Mouse (Mus musculus): ENCODE data around the gene Tle3. TPM values are rescaled to one million over a fixed set of nuclear protein-coding genes. Genes with fewer than 3 reads are reported as not detected.

Gene Tle3
- polyA plus RNA-seq, 1 experiment from 2014 or later = 36.6 TPM

GRCm38 (mm10) chr9:61402268-61402667 lies 30.1 kb downstream of the Tle3 start:
- no peak overlapping the region for H3K4me3 ChIP-seq
- 54% methylated on average over 4 of the region's 4 CpGs for WGBS
- ATAC-seq = no peak
- 0 out of 2 replicates have a peak, but pooled peaks cover 4% of the 10 kb centered on the region for H3K27me3 ChIP-seq
- H3K4me2 ChIP-seq = no peak overlapping the region
- peaks cover 77% of the 10 kb centered on the region for H3K36me3 ChIP-seq (ENCODE audit: poor library complexity, severe bottlenecking)
- H3K27ac ChIP-seq = peak overlapping the region; percentile 19; the same call in 1 of the 2 replicates
- no peaks in the 10 kb centered on the region for H3K9me3 ChIP-seq (replicated peaks)
- H3K9ac ChIP-seq = no peak overlapping the region
- H3K4me1 ChIP-seq = peaks cover 97% of the 10 kb centered on the region

- H3K4me2 ChIP-seq = no peak overlapping the region
- no peak overlapping the region for H3K9ac ChIP-seq
- H3K9me3 ChIP-seq (replicated peaks) = no peaks in the 10 kb centered on the region
- peak overlapping the region; percentile 19; the same call in 1 of the 2 replicates for H3K27ac ChIP-seq
- peaks cover 93% of the 10 kb centered on the region for H3K4me1 ChIP-seq
- H3K4me3 ChIP-seq = no peak overlapping the region
- peaks cover 79% of the 10 kb centered on the region for H3K36me3 ChIP-seq (ENCODE audit: poor library complexity, severe bottlenecking)
- WGBS = 30% methylated on average over 5 of the region's 5 CpGs
- ATAC-seq = no peak
- H3K27me3 ChIP-seq = 0 out of 2 replicates have a peak, but pooled peaks cover 4% of the 10 kb centered on the region
Measured at GRCm38 (mm10) chr9:61402716-61403115, 30.6 kb downstream of the Tle3 start.

- H3K36me3 ChIP-seq (ENCODE audit: poor library complexity, severe bottlenecking) = peaks cover 79% of the 10 kb centered on the region
- peak overlapping the region; percentile 91 for H3K27ac ChIP-seq
- no peaks in the 10 kb centered on the region for H3K9me3 ChIP-seq (replicated peaks)
- 0 out of 2 replicates have a peak overlapping the region, but pooled peaks have one; percentile 9 for H3K9ac ChIP-seq
- peak; percentile 22 for ATAC-seq
- 19% methylated on average over 16 of the region's 16 CpGs for WGBS
- H3K27me3 ChIP-seq = no peaks in the 10 kb centered on the region
- H3K4me3 ChIP-seq = no peak overlapping the region
- H3K4me1 ChIP-seq = peaks cover 90% of the 10 kb centered on the region
- no peak overlapping the region for H3K4me2 ChIP-seq
Measured at GRCm38 (mm10) chr9:61403866-61404614, 31.9 kb downstream of the Tle3 start.

- H3K4me1 ChIP-seq = peaks cover 85% of the 10 kb centered on the region
- peaks cover 79% of the 10 kb centered on the region for H3K36me3 ChIP-seq (ENCODE audit: poor library complexity, severe bottlenecking)
- H3K4me3 ChIP-seq = no peak overlapping the region
- WGBS = 13% methylated on average over 3 of the region's 3 CpGs
- H3K9ac ChIP-seq = no peak overlapping the region
- peak overlapping the region; percentile 91 for H3K27ac ChIP-seq
- peak overlapping the region; percentile 52 for H3K4me2 ChIP-seq
- ATAC-seq = peak; percentile 31
- no peaks in the 10 kb centered on the region for H3K9me3 ChIP-seq (replicated peaks)
- H3K27me3 ChIP-seq = no peaks in the 10 kb centered on the region
Measured at GRCm38 (mm10) chr9:61404615-61404980, 32.4 kb downstream of the Tle3 start.

- WGBS = 3% methylated on average over 19 of the region's 19 CpGs
- peak; percentile 87 for ATAC-seq
- H3K27me3 ChIP-seq = no peaks in the 10 kb centered on the region
- H3K9ac ChIP-seq = 0 out of 2 replicates have a peak overlapping the region, but pooled peaks have one; percentile 34
- H3K4me3 ChIP-seq = peak overlapping the region; percentile 12; the same call in 1 of the 2 replicates
- H3K27ac ChIP-seq = peak overlapping the region; percentile 91
- no peaks in the 10 kb centered on the region for H3K9me3 ChIP-seq (replicated peaks)
- peak overlapping the region; percentile 52 for H3K4me2 ChIP-seq
- H3K4me1 ChIP-seq = peaks cover 82% of the 10 kb centered on the region
- peaks cover 81% of the 10 kb centered on the region for H3K36me3 ChIP-seq (ENCODE audit: poor library complexity, severe bottlenecking)
Measured at GRCm38 (mm10) chr9:61404998-61405621, 32.9 kb downstream of the Tle3 start.

GRCm38 (mm10) chr9:61406343-61406742 lies 34.2 kb downstream of the Tle3 start:
- no peak for ATAC-seq
- H3K4me1 ChIP-seq = peaks cover 70% of the 10 kb centered on the region
- H3K4me2 ChIP-seq = 0 out of 2 replicates have a peak overlapping the region, but pooled peaks have one; percentile 52
- no peaks in the 10 kb centered on the region for H3K27me3 ChIP-seq
- no peak overlapping the region for H3K4me3 ChIP-seq
- H3K9ac ChIP-seq = no peak overlapping the region
- H3K9me3 ChIP-seq (replicated peaks) = no peaks in the 10 kb centered on the region
- H3K27ac ChIP-seq = peak overlapping the region; percentile 91
- H3K36me3 ChIP-seq (ENCODE audit: poor library complexity, severe bottlenecking) = peaks cover 81% of the 10 kb centered on the region
- 60% methylated on average over 1 of the region's 1 CpGs for WGBS

- Histone ChIP-seq H3K27ac (no peak overlapping the region), H3K4me1 (peaks cover 43% of the 10 kb centered on the region), H3K4me2 (no peak overlapping the region), H3K9ac (no peak overlapping the region), H3K27me3 (no peaks in the 10 kb centered on the region), H3K4me3 (no peak overlapping the region), H3K36me3 (ENCODE audit: poor library complexity, severe bottlenecking) (peaks cover 83% of the 10 kb centered on the region), H3K9me3 (replicated peaks) (no peaks in the 10 kb centered on the region)
- 79% methylated on average over 8 of the region's 8 CpGs for WGBS
- no peak for ATAC-seq
Measured at GRCm38 (mm10) chr9:61409046-61409445, 36.9 kb downstream of the Tle3 start.

GRCm38 (mm10) chr9:61413665-61414456 lies 41.7 kb downstream of the Tle3 start:
- Histone ChIP-seq H3K27me3 (no peaks in the 10 kb centered on the region), H3K36me3 (ENCODE audit: poor library complexity, severe bottlenecking) (peaks cover 98% of the 10 kb centered on the region), H3K9me3 (replicated peaks) (no peaks in the 10 kb centered on the region), H3K4me3 (no peak overlapping the region), H3K27ac (no peak overlapping the region), H3K4me1 (no peaks in the 10 kb centered on the region; the same call in 1 of the 2 replicates), H3K4me2 (no peak overlapping the region), H3K9ac (no peak overlapping the region)
- no peak for ATAC-seq
- 87% methylated on average over 14 of the region's 14 CpGs for WGBS

GRCm38 (mm10) chr9:61416571-61416970 lies 44.4 kb downstream of the Tle3 start:
- H3K27me3 ChIP-seq = no peaks in the 10 kb centered on the region
- WGBS = 79% methylated on average over 9 of the region's 9 CpGs
- no peak overlapping the region for H3K27ac ChIP-seq
- H3K4me1 ChIP-seq = no peaks in the 10 kb centered on the region
- H3K9me3 ChIP-seq (replicated peaks) = peaks cover 1% of the 10 kb centered on the region; the same call in 1 of the 2 replicates
- H3K36me3 ChIP-seq (ENCODE audit: poor library complexity, severe bottlenecking) = peaks cover 87% of the 10 kb centered on the region
- H3K4me2 ChIP-seq = no peak overlapping the region
- no peak overlapping the region for H3K4me3 ChIP-seq
- no peak for ATAC-seq
- H3K9ac ChIP-seq = no peak overlapping the region

GRCm38 (mm10) chr9:61421626-61422025 lies 49.5 kb downstream of the Tle3 start:
- ATAC-seq = no peak
- WGBS = 87% methylated on average over 3 of the region's 3 CpGs
- Histone ChIP-seq H3K4me2 (no peak overlapping the region), H3K36me3 (ENCODE audit: poor library complexity, severe bottlenecking) (peaks cover 37% of the 10 kb centered on the region), H3K27me3 (peaks cover 8% of the 10 kb centered on the region; the same call in 1 of the 2 replicates), H3K27ac (no peak overlapping the region), H3K4me1 (no peaks in the 10 kb centered on the region), H3K4me3 (no peak overlapping the region), H3K9ac (no peak overlapping the region), H3K9me3 (replicated peaks) (peaks cover 3% of the 10 kb centered on the region; the same call in 1 of the 2 replicates)

GRCm38 (mm10) chr9:61424245-61424644 lies 52.1 kb downstream of the Tle3 start:
- Histone ChIP-seq H3K27ac (no peak overlapping the region), H3K4me1 (no peaks in the 10 kb centered on the region), H3K36me3 (ENCODE audit: poor library complexity, severe bottlenecking) (peaks cover 13% of the 10 kb centered on the region), H3K9ac (no peak overlapping the region), H3K9me3 (replicated peaks) (peaks cover 3% of the 10 kb centered on the region; the same call in 1 of the 2 replicates), H3K4me2 (no peak overlapping the region), H3K4me3 (no peak overlapping the region), H3K27me3 (peaks cover 8% of the 10 kb centered on the region; the same call in 1 of the 2 replicates)
- ATAC-seq = no peak
- WGBS = 93% methylated on average over 3 of the region's 3 CpGs
